Comparison of ENCODE assay signal across 32 mouse cellular contexts in genomic region chr6:115471956-115472355, GRCm38 (mm10).
A peak's percentile ranks its signal among the peaks of the same experiment; 100 is the strongest.
DNase-seq lines count a peak whose midpoint lies in the region; ATAC-seq and TF ChIP-seq lines count a peak whose summit lies in the region.
"Had no signal": no experiment of that assay in that cellular context is flagged by ENCODE, and none has a peak within 500 bp of the region (broad histone marks: within the 10 kb centered on the region; RNA-seq: fewer than 3 reads in every experiment).

No protein-coding gene starts in this region.

- 0 out of 2 replicates have a peak, but pooled peaks have one; percentile 45 for ATAC-seq in frontal cortex, adult (ENCODE audit: low TSS enrichment)
- ATAC-seq in limb, embryonic 14.5 days (ENCODE audit: low FRiP score, low read depth), result no peak
- ATAC-seq: forebrain, embryonic 16.5 days; Patski had no signal

- H3K36me3 ChIP-seq in limb, embryonic 14.5 days (ENCODE audit: control insufficient read depth, insufficient read depth, low read length), result no peaks in the 10 kb centered on the region
- H3K36me3 ChIP-seq in limb, embryonic 10.5 days, result no peaks in the 10 kb centered on the region
- H3K36me3 ChIP-seq in hindbrain, embryonic 10.5 days, result no peaks in the 10 kb centered on the region
- H3K36me3 ChIP-seq: embryonic facial prominence, embryonic 10.5 days; embryonic facial prominence, embryonic 13.5 days; forebrain, embryonic 12.5 days; G1E; heart, embryonic 10.5 days; heart, embryonic 13.5 days; hindbrain, embryonic 12.5 days; hindbrain, embryonic 15.5 days had no signal

- no peak overlapping the region for H3K9ac ChIP-seq in limb, embryonic 14.5 days (ENCODE audit: low read depth, low read length, severe bottlenecking)
- H3K9ac ChIP-seq: embryonic facial prominence, embryonic 13.5 days; forebrain, embryonic 12.5 days; heart, embryonic 13.5 days; hindbrain, embryonic 12.5 days; hindbrain, embryonic 15.5 days had no signal

- no peak for TF ChIP-seq POLR2A in limb, embryonic 14.5 days (IDR thresholded peaks at IDR 0.05; ENCODE audit: borderline replicate concordance, extremely low read depth, insufficient read depth, insufficient read length)

- H3K27me3 ChIP-seq in limb, embryonic 14.5 days (ENCODE audit: control insufficient read depth, insufficient read depth, low read length), result no peaks in the 10 kb centered on the region
- H3K27me3 ChIP-seq in limb, embryonic 10.5 days (ENCODE audit: low read depth, poor library complexity, severe bottlenecking), result no peaks in the 10 kb centered on the region
- H3K27me3 ChIP-seq in hindbrain, embryonic 10.5 days (ENCODE audit: insufficient read depth, poor library complexity, severe bottlenecking), result no peaks in the 10 kb centered on the region
- H3K27me3 ChIP-seq: CH12.LX; embryonic facial prominence, embryonic 13.5 days; forebrain, embryonic 12.5 days; heart, embryonic 13.5 days; hindbrain, embryonic 12.5 days; hindbrain, embryonic 15.5 days; Patski had no signal

- no peak overlapping the region for H3K27ac ChIP-seq in limb, embryonic 14.5 days (replicated peaks; ENCODE audit: low read depth, low read length)
- H3K27ac ChIP-seq in limb, embryonic 10.5 days, result no peak overlapping the region
- no peak overlapping the region for H3K27ac ChIP-seq in hindbrain, embryonic 10.5 days
- H3K27ac ChIP-seq: embryonic facial prominence, embryonic 10.5 days; embryonic facial prominence, embryonic 13.5 days; forebrain, embryonic 12.5 days; heart, adult 2 months; heart, embryonic 10.5 days; heart, embryonic 13.5 days; hindbrain, embryonic 12.5 days; hindbrain, embryonic 15.5 days had no signal

- H3K4me2 ChIP-seq in limb, embryonic 14.5 days (replicated peaks; ENCODE audit: low read depth, low read length, severe bottlenecking), result no peak overlapping the region
- H3K4me2 ChIP-seq: embryonic facial prominence, embryonic 13.5 days; forebrain, embryonic 12.5 days; heart, embryonic 13.5 days; hindbrain, embryonic 12.5 days; hindbrain, embryonic 15.5 days had no signal

- DNase-seq in frontal cortex, postnatal 14 days (ENCODE audit: low spot score in 2 of 2), result no peak
- peak; percentile 33 for DNase-seq in limb, embryonic 14.5 days (ENCODE audit: low spot score)
- no peak for DNase-seq in limb, embryonic 10.5 days (ENCODE audit: low spot score)
- peak; percentile 55 for DNase-seq in brain, adult 2 months (ENCODE audit: low read depth, low spot score)
- peak; percentile 45 for DNase-seq in telencephalon, adult 2 months (ENCODE audit: low read depth, low spot score)
- no peak for DNase-seq in hindbrain, embryonic 10.5 days (ENCODE audit: low spot score)
- DNase-seq: adrenal gland, postnatal 10 days; adrenal gland, postnatal 36 days; B cell, adult 2 months; cerebellum, adult 11-12 months; cerebellum, adult 8-10 months; cerebellum, postnatal 10 days; cerebellum, postnatal 36 days; embryo, embryonic 11 days; gastrocnemius, postnatal 10 days; gastrocnemius, postnatal 36 days; heart, adult 2 months; heart, postnatal 14 days; heart, postnatal 4 days had no signal

- no peaks in the 10 kb centered on the region for H3K9me3 ChIP-seq in limb, embryonic 14.5 days (ENCODE audit: control insufficient read depth, low read length)
- H3K9me3 ChIP-seq in limb, embryonic 10.5 days (replicated peaks), result no peaks in the 10 kb centered on the region
- no peaks in the 10 kb centered on the region for H3K9me3 ChIP-seq in hindbrain, embryonic 10.5 days
- H3K9me3 ChIP-seq: embryonic facial prominence, embryonic 10.5 days; embryonic facial prominence, embryonic 13.5 days; forebrain, embryonic 12.5 days; G1E; heart, embryonic 10.5 days; heart, embryonic 13.5 days; hindbrain, embryonic 12.5 days; hindbrain, embryonic 15.5 days had no signal

- no peaks in the 10 kb centered on the region for H3K4me1 ChIP-seq in limb, embryonic 14.5 days (ENCODE audit: control insufficient read depth, insufficient read depth, low read length)
- H3K4me1 ChIP-seq in limb, embryonic 10.5 days, result 0 out of 2 replicates have a peak, but pooled peaks cover under 1% of the 10 kb centered on the region
- H3K4me1 ChIP-seq in hindbrain, embryonic 10.5 days (replicated peaks), result no peaks in the 10 kb centered on the region
- H3K4me1 ChIP-seq: forebrain, embryonic 12.5 days; hindbrain, embryonic 12.5 days; hindbrain, embryonic 15.5 days had no signal

- H3K4me3 ChIP-seq in limb, embryonic 14.5 days (replicated peaks; ENCODE audit: low read length), result no peak overlapping the region
- H3K4me3 ChIP-seq in limb, embryonic 10.5 days, result no peak overlapping the region
- no peak overlapping the region for H3K4me3 ChIP-seq in hindbrain, embryonic 10.5 days
- H3K4me3 ChIP-seq: embryonic facial prominence, embryonic 10.5 days; embryonic facial prominence, embryonic 13.5 days; erythroblast, embryonic 14.5 days; forebrain, embryonic 12.5 days; heart, adult 2 months; heart, embryonic 10.5 days; heart, embryonic 13.5 days; hindbrain, embryonic 12.5 days; hindbrain, embryonic 15.5 days had no signal

Comparison
In these comparisons a context has a peak if more than half of its experiments do, and no peak if none do; other contexts are left out.
1. DNase-seq: peak in limb, embryonic 14.5 days (single experiment), brain, adult 2 months (single experiment) and telencephalon, adult 2 months (single experiment); none in frontal cortex, postnatal 14 days (0 of 2), limb, embryonic 10.5 days (single experiment) and hindbrain, embryonic 10.5 days (single experiment).